Mouse (Mus musculus): Measurements from ENCODE around the gene Ubl4b. TPM values are rescaled to one million over a fixed set of nuclear protein-coding genes. Genes with fewer than 3 reads are reported as not detected.

The Ubl4b gene
- total RNA-seq, 1 experiment from 2014 or later, result not detected

DNA sequence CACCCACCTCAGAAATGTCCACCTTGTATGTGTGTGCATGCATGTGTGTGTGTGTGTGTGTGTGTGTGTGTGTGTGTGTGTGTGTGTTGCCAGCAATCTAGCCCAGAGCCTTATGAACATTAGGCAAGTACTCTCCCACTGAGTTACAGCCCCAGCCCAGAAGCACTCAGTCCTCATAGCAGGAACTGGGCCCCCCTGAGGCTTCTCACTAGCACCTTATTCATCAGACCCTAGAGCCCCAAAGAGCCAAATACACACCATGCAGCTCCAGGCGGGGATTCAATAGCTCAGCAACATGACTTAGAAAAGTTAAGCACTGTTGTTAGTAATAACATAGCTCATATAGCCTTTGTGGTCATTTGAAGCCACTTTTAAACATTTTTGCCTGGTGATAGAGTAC is 50.3 kb downstream of the Ubl4b start:
- ATAC-seq (replicated peaks in 1 of 2; ENCODE audit: insufficient read depth in 1 of 2, low FRiP score in 2 of 2, low TSS enrichment in 1 of 2, low read depth in 1 of 2, poor library complexity in 2 of 2, severe bottlenecking in 2 of 2), result no peak

DNA sequence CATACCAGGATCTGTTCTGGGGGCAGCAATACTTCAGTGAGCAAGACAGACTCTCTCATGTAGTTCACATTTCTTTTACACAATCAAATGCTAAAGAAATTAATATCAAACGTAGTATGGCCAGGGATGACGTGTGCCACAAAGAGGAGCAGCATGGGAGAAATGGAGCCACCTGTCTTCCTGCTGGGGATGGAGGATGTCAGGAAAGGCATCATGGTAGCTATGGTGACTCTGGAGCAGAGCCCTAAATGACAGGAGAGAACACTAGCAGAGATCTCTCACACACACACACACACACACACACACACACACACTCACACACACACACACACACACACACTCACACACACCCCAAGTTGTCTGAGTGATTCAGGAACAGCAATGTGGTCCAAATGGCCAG is 51.2 kb downstream of the Ubl4b start:
- no peak for ATAC-seq (replicated peaks in 1 of 2; ENCODE audit: insufficient read depth in 1 of 2, low FRiP score in 2 of 2, low TSS enrichment in 1 of 2, low read depth in 1 of 2, poor library complexity in 2 of 2, severe bottlenecking in 2 of 2)

Other genes starting within 250 kb of the Ubl4b start
- gene Rbm15, start 221.4 kb downstream of the Ubl4b start, total RNA-seq (2017), result 34.5 and 34.9 TPM in 2 replicates
- not detected in 2 replicates for gene Kcnc4, start 95.5 kb downstream of the Ubl4b start, total RNA-seq (2017)
- 0.19 and 2.8 TPM in 2 replicates for gene Slc6a17, start 37.1 kb downstream of the Ubl4b start, total RNA-seq (2017)
- not detected in 2 replicates for gene Alx3, start 40.0 kb upstream of the Ubl4b start, total RNA-seq (2017)
- gene Gm10961, start 76.2 kb upstream of the Ubl4b start, total RNA-seq (2017), result not detected in 2 replicates
- 17.3 and 17.8 TPM in 2 replicates for gene Strip1, start 76.6 kb upstream of the Ubl4b start, total RNA-seq (2017)
- 79.8 and 99.2 TPM in 2 replicates for gene Ahcyl1, start 141.5 kb upstream of the Ubl4b start, total RNA-seq (2017)
- 5.7 and 6.2 TPM in 2 replicates for gene Csf1, start 205.4 kb upstream of the Ubl4b start, total RNA-seq (2017)